In the genomic region with DNA sequence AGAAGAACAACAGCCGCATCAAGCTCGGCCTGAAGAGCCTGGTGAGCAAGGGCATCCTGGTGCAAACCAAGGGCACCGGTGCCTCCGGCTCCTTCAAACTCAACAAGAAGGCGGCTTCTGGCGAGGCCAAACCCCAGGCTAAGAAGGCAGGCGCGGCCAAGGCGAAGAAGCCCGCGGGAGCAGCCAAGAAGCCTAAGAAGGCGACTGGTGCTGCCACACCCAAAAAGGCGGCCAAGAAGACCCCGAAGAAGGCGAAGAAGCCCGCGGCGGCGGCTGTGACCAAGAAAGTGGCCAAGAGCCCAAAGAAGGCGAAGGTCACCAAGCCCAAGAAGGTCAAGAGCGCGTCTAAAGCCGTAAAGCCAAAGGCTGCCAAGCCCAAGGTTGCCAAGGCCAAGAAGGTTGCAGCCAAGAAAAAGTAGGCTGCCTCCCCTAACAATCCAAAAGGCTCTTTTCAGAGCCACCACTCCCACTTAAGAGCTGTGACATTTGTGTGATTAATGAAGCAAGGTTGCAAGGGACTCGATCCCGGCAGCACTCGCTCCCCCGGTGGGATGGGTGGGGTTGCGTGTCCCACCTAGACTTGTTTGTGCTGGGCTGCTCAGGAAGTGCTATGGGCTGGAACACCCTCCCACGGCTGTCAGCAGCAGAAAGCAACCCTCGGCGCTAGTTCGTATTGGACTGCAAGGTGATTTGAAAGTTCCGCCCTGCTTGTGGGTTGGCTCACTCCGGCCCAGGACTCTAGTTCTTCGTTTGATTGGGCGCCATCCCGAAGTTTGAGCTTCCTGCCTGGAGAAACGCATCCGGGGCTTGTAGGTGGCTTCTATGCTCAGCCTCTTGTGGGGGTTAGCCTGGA, we compare ENCODE assay signal across 8 mouse cellular contexts. TPM values are rescaled to one million over a fixed set of nuclear protein-coding genes. Genes with fewer than 3 reads are reported as not detected.
DNase-seq lines count a peak whose midpoint lies in the region; ATAC-seq and TF ChIP-seq lines count a peak whose summit lies in the region.

No protein-coding gene starts in this region.

- peak overlapping the region; percentile 66 to 74 for H3K4me3 ChIP-seq in ES-E14 (ENCODE audit: insufficient read depth in 1 of 2, low read depth in 1 of 2, low read length in 2 of 2, poor library complexity in 1 of 2, severe bottlenecking in 1 of 2)
- H3K4me3 ChIP-seq in forebrain, embryonic 16.5 days (replicated peaks; ENCODE audit: low read length), result peak overlapping the region; percentile 67
- H3K4me3 ChIP-seq in neural tube, embryonic 14.5 days (ENCODE audit: low read depth, low read length), result peak overlapping the region; percentile 50

- peaks cover 0 to 3% of the 10 kb centered on the region in 2 experiments; a peak in 3 of 4 replicates for H3K4me1 ChIP-seq in ES-E14 (ENCODE audit: control insufficient read depth in 2 of 2, insufficient read depth in 2 of 2, low read length in 2 of 2, poor library complexity in 1 of 2)
- peaks cover 16% of the 10 kb centered on the region for H3K4me1 ChIP-seq in forebrain, embryonic 16.5 days (replicated peaks; ENCODE audit: control insufficient read depth, insufficient read depth, low read length)
- peaks cover 8% of the 10 kb centered on the region; the same call in 1 of the 2 replicates for H3K4me1 ChIP-seq in neural tube, embryonic 14.5 days (ENCODE audit: control insufficient read depth, insufficient read depth, low read length)

- peak overlapping the region; percentile 97 for H3K4me2 ChIP-seq in forebrain, embryonic 16.5 days (ENCODE audit: low read length)
- peak overlapping the region; percentile 97 for H3K4me2 ChIP-seq in neural tube, embryonic 14.5 days (ENCODE audit: low read depth, low read length)

- H3K27ac ChIP-seq in ES-E14 (ENCODE audit: insufficient read depth, low read depth, low read length, poor library complexity, severe bottlenecking), result peak overlapping the region; percentile 100
- peak overlapping the region; percentile 90 for H3K27ac ChIP-seq in forebrain, embryonic 16.5 days (ENCODE audit: low read length)
- peak overlapping the region; percentile 70 for H3K27ac ChIP-seq in neural tube, embryonic 14.5 days (ENCODE audit: low read depth, low read length)

- no peaks in the 10 kb centered on the region for H3K36me3 ChIP-seq in ES-E14 (ENCODE audit: control insufficient read depth, insufficient read depth, low read length, poor library complexity, severe bottlenecking)
- H3K36me3 ChIP-seq in forebrain, embryonic 16.5 days (ENCODE audit: control insufficient read depth, insufficient read depth), result no peaks in the 10 kb centered on the region
- no peaks in the 10 kb centered on the region for H3K36me3 ChIP-seq in neural tube, embryonic 14.5 days (ENCODE audit: control insufficient read depth, insufficient read depth, low read length)

- in situ Hi-C loops in ES-E14 (cut with MboI; ENCODE audit: low sequenced_read_pairs in 2 of 2, unreplicated experiment in 2 of 2), result no loop called here

- H3K9me3 ChIP-seq in ES-E14 (ENCODE audit: control insufficient read depth, insufficient read depth, low read depth, low read length), result no peaks in the 10 kb centered on the region
- H3K9me3 ChIP-seq in forebrain, embryonic 16.5 days (ENCODE audit: control insufficient read depth, low read length), result no peaks in the 10 kb centered on the region
- H3K9me3 ChIP-seq in neural tube, embryonic 14.5 days (ENCODE audit: control insufficient read depth, low read length), result no peaks in the 10 kb centered on the region

- peak; percentile 93 for DNase-seq in ES-E14 (ENCODE audit: low read depth, low spot score)
- DNase-seq in cerebellum, adult 18-20 months, result peak; percentile 84 to 94
- DNase-seq in heart, postnatal 36 days, result peak; percentile 87 to 91
- DNase-seq in layer of hippocampus, adult 18-20 months (ENCODE audit: low spot score in 2 of 2), result peak; percentile 94 to 98
- DNase-seq in lung, adult 18-20 months, result peak; percentile 97
- peak; percentile 85 for DNase-seq in testis, postnatal 10 days (ENCODE audit: low spot score)

- intact Hi-C loops in heart, postnatal 36 days (cut with DNase I), result loop anchor here (2.0 to 5.0 kb wide), 2 partner anchors 118 to 152 kb away; partner anchors contain the start of gene Hist1h2be

- under 1% methylated on average over 39 of the region's 39 CpGs for WGBS in forebrain, embryonic 16.5 days
- WGBS in neural tube, embryonic 14.5 days, result under 1% methylated on average over 39 of the region's 39 CpGs

- H3K27me3 ChIP-seq in forebrain, embryonic 16.5 days (replicated peaks; ENCODE audit: control insufficient read depth, insufficient read depth, low read length), result no peaks in the 10 kb centered on the region
- H3K27me3 ChIP-seq in neural tube, embryonic 14.5 days (ENCODE audit: control insufficient read depth, insufficient read depth, low read length), result no peaks in the 10 kb centered on the region

- peak; percentile 89 for ATAC-seq in forebrain, embryonic 16.5 days
- ATAC-seq in neural tube, embryonic 14.5 days (ENCODE audit: low read depth), result peak; percentile 91

- H3K9ac ChIP-seq in ES-E14 (ENCODE audit: insufficient read depth, low read depth, low read length, poor library complexity, severe bottlenecking), result peak overlapping the region; percentile 91
- H3K9ac ChIP-seq in forebrain, embryonic 16.5 days (replicated peaks; ENCODE audit: low read depth, low read length), result peak overlapping the region; percentile 58
- H3K9ac ChIP-seq in neural tube, embryonic 14.5 days (replicated peaks; ENCODE audit: low read depth, low read length), result peak overlapping the region; percentile 57

TF ChIP-seq in ES-E14, 5 proteins besides CTCF, POLR2A, EP300 and RAD21:
- no peak for TF ChIP-seq ZNF384 (IDR thresholded peaks at IDR 0.05; ENCODE audit: low read depth, low read length)
- TF ChIP-seq MAFK (IDR thresholded peaks at IDR 0.05; ENCODE audit: insufficient read depth, low read depth, low read length), result no peak
- peak; percentile 68; the same call in 1 of the 2 replicates for TF ChIP-seq HCFC1 (IDR thresholded peaks at IDR 0.05; ENCODE audit: borderline replicate concordance, insufficient read depth, low read length)
- no peak for TF ChIP-seq ZC3H11A (IDR thresholded peaks at IDR 0.05; ENCODE audit: borderline replicate concordance, low read depth, low read length)
- peak; percentile 29; the same call in 1 of the 2 replicates for TF ChIP-seq CHD2 (IDR thresholded peaks at IDR 0.05; ENCODE audit: low read depth, low read length)

RNA-seq across cellular contexts. Expression of gene Hist1h1c, which starts 0.7 kb away (rescaled TPM):
- total RNA-seq in ES-E14 (2012; rRNA removed), result 379 and 496 TPM in 2 replicates
- 16.7 and 22.7 TPM in 2 replicates for polyA plus RNA-seq in forebrain, embryonic 16.5 days (2015; fragmentation: Nextera tagmentation; extraction: Ambion mirVana)
- 100 to 1,000 TPM; 186 to 225 TPM for total RNA-seq in heart, postnatal 36 days (2021)
- 10 to 100 TPM; 47.0 to 47.3 TPM for total RNA-seq in layer of hippocampus, adult 18-20 months (2021)
- polyA plus RNA-seq in neural tube, embryonic 14.5 days (2014; fragmentation: Nextera tagmentation; extraction: Ambion mirVana), result 5.3 and 8.4 TPM in 2 replicates

RNA-seq across cellular contexts. Expression of gene Hist1h3c, which starts 6.1 kb away (rescaled TPM):
- total RNA-seq in ES-E14 (2012; rRNA removed), result 970 and 1,161 TPM in 2 replicates
- 1.6 and 2.0 TPM in 2 replicates for polyA plus RNA-seq in forebrain, embryonic 16.5 days (2015; fragmentation: Nextera tagmentation; extraction: Ambion mirVana)
- total RNA-seq in heart, postnatal 36 days (2021), result 1 to 10 TPM; 6.5 to 9.3 TPM
- total RNA-seq in layer of hippocampus, adult 18-20 months (2021), result under 1 TPM; 0.62 to 0.63 TPM
- polyA plus RNA-seq in neural tube, embryonic 14.5 days (2014; fragmentation: Nextera tagmentation; extraction: Ambion mirVana), result not detected in 2 replicates

RNA-seq across cellular contexts. Expression of gene Hist1h2bb, which starts 7.2 kb away (rescaled TPM):
- 1,224 and 1,736 TPM in 2 replicates for total RNA-seq in ES-E14 (2012; rRNA removed)
- polyA plus RNA-seq in forebrain, embryonic 16.5 days (2015; fragmentation: Nextera tagmentation; extraction: Ambion mirVana), result 0.86 and 0.95 TPM in 2 replicates
- 10 to 100 TPM in 1 of 2 experiments, 1 to 10 TPM in 1; 9.8 to 12.0 TPM for total RNA-seq in heart, postnatal 36 days (2021)
- total RNA-seq in layer of hippocampus, adult 18-20 months (2021), result 10 to 100 TPM; 15.7 to 19.5 TPM
- not detected in 2 replicates for polyA plus RNA-seq in neural tube, embryonic 14.5 days (2014; fragmentation: Nextera tagmentation; extraction: Ambion mirVana)

RNA-seq across cellular contexts. Expression of gene Hist1h2ab, which starts 11.6 kb away (rescaled TPM):
- 2,399 and 2,956 TPM in 2 replicates for total RNA-seq in ES-E14 (2012; rRNA removed)
- 14.5 and 16.2 TPM in 2 replicates for polyA plus RNA-seq in forebrain, embryonic 16.5 days (2015; fragmentation: Nextera tagmentation; extraction: Ambion mirVana)
- 10 to 100 TPM; 11.9 to 16.8 TPM for total RNA-seq in heart, postnatal 36 days (2021)
- 10 to 100 TPM; 28.1 to 35.2 TPM for total RNA-seq in layer of hippocampus, adult 18-20 months (2021)
- polyA plus RNA-seq in neural tube, embryonic 14.5 days (2014; fragmentation: Nextera tagmentation; extraction: Ambion mirVana), result 3.5 and 4.0 TPM in 2 replicates

RNA-seq across cellular contexts. Expression of gene Hist1h3b, which starts 12.8 kb away (rescaled TPM):
- 667 and 954 TPM in 2 replicates for total RNA-seq in ES-E14 (2012; rRNA removed)
- 4.9 and 6.7 TPM in 2 replicates for polyA plus RNA-seq in forebrain, embryonic 16.5 days (2015; fragmentation: Nextera tagmentation; extraction: Ambion mirVana)
- total RNA-seq in heart, postnatal 36 days (2021), result 10 to 100 TPM; 20.4 to 22.0 TPM
- 1 to 10 TPM; 7.6 to 9.4 TPM for total RNA-seq in layer of hippocampus, adult 18-20 months (2021)
- 0.51 and 1.3 TPM in 2 replicates for polyA plus RNA-seq in neural tube, embryonic 14.5 days (2014; fragmentation: Nextera tagmentation; extraction: Ambion mirVana)

Comparison
In these comparisons a context has a peak if more than half of its experiments do, and no peak if none do; other contexts are left out.
1. Peak in every context shown above with its lines: DNase-seq, ATAC-seq, H3K4me3 ChIP-seq and H3K27ac ChIP-seq.
2. RNA of gene Hist1h3c, which starts 6.1 kb away (total RNA-seq): 970 to 1,161 TPM in ES-E14; 6.5 to 9.3 TPM in heart, postnatal 36 days and 0.62 to 0.63 TPM in layer of hippocampus, adult 18-20 months; every median in the first group is over 10 times any median in the second.
3. RNA of gene Hist1h2bb, which starts 7.2 kb away (total RNA-seq): 1,224 to 1,736 TPM in ES-E14; 15.7 to 19.5 TPM in layer of hippocampus, adult 18-20 months and 9.8 to 12.0 TPM in heart, postnatal 36 days; every median in the first group is over 10 times any median in the second.